Mouse (Mus musculus) C2C12 (cell line): ENCODE measurements at regions not wholly inside any gene's neighbourhood (a gene's known extent, or its start where the extent isn't known, plus 50 kb on each side); places are given as distances from the start of the nearest gene placed in this dataset.

ENCODE experiments used
- CTCF ChIP-seq: IDR thresholded peaks from one replicate; pipeline ENCODE4 v1.5.1; 2011; ENCODE audit not compliant: control insufficient read depth, insufficient read depth, insufficient read length
- MAX ChIP-seq: IDR thresholded peaks from one replicate; pipeline ENCODE4 v1.6.1; 2011; ENCODE audit warnings: mild to moderate bottlenecking, control low read depth
- MYOD1 ChIP-seq: IDR thresholded peaks from one replicate; pipeline ENCODE4 v1.6.1; 2011; ENCODE audit warnings: low read depth; ENCODE audit not compliant: control insufficient read depth, insufficient read length
- MYOG ChIP-seq: IDR thresholded peaks from one replicate; pipeline ENCODE4 v1.6.1; 2011; ENCODE audit not compliant: control insufficient read depth, insufficient read length; ENCODE audit errors: extremely low read depth
- USF1 ChIP-seq: IDR thresholded peaks from one replicate; pipeline ENCODE4 v1.6.1; 2011; ENCODE audit warnings: low read depth, mild to moderate bottlenecking, control low read depth, moderate library complexity

DNA sequence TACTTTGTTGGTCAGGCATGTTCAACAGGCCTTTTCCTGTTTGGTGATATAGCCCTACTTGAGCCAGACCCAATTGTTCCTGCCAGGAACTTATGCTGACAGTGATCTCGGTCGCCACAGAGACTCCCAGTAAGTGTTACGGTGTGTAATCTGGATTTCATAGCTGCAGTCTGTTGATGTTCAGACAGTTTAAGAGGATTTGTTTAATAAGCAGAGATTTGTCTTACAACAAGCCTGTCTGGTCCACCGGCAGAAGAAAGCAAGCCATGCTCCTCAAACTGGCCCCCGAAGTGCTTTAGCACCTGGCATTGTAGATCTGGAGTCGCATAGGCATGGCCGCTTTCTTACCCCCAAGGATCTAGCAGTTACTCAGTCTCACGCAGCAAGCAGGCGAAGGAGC, 150.0 kb upstream of the Lcorl start:
- TF ChIP-seq CTCF (no peak), USF1 (no peak), MAX (no peak), MYOD1 (no peak), MYOG (no peak)
